Mouse (Mus musculus) heart, postnatal 4 days (tissue): ENCODE measurements around the gene Rag2. TPM values are rescaled to one million over a fixed set of nuclear protein-coding genes. Genes with fewer than 3 reads are reported as not detected.

ENCODE experiments used
- total RNA-seq, 2 experiments: library from RNA; stranded (reverse); gene quantifications; 2 replicates each; pipeline ENCODE4 v1.2.3; 2021

Gene Rag2
- total RNA-seq, 2 experiments from 2014 or later = not detected

Other genes starting within 250 kb of the Rag2 start
- under 1 TPM; 0.09 to 0.41 TPM for gene Rag1, start 24.8 kb downstream of the Rag2 start, total RNA-seq
- gene B230118H07Rik, start 24.8 kb downstream of the Rag2 start, total RNA-seq = 10 to 100 TPM; 44.8 to 48.7 TPM
- 10 to 100 TPM; 14.3 to 15.0 TPM for gene Traf6, start 53.7 kb downstream of the Rag2 start, total RNA-seq